Mouse (Mus musculus): ENCODE measurements around the gene Zbtb17. TPM values are rescaled to one million over a fixed set of nuclear protein-coding genes. Genes with fewer than 3 reads are reported as not detected.

Zbtb17 gene
- total RNA-seq, 2 experiments from 2014 or later = 16.2 to 16.7 TPM

DNA sequence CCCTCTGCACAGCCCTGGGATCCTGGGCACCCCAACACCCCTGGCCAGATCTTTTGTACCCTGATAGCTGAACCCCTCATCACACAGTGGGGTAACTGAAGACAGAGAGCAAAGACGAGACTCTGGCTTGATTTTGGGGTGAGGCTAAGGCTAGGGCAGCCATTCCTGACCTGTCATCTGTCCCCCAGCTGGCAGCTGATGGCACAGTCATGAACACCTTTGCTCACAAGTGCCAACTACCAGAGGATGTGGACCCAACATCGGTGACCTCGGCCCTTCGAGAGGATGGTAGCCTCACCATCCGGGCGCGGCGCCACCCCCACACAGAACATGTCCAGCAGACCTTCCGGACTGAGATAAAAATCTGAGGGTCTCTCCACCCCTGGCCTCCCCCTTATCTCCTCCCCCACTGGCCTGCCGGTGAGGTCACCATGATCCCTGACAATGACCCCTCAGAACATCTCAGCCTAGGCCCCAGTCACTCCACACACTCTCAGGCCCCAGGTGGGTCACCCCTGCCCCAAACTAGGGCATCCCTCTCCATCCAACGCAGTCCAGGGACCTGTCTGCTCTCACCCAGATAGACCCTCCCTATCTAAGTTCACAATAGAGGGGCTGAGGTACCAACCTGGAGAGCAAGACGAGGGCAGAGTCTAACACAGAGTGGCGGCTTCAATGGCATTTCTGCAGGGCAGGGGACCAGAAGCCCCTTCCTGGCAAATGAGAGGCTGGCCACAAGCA lies 20.6 kb upstream of the Zbtb17 start:
- intact Hi-C loops (cut with DNase I; ENCODE audit: low total_unique reads) = no loop called here

DNA sequence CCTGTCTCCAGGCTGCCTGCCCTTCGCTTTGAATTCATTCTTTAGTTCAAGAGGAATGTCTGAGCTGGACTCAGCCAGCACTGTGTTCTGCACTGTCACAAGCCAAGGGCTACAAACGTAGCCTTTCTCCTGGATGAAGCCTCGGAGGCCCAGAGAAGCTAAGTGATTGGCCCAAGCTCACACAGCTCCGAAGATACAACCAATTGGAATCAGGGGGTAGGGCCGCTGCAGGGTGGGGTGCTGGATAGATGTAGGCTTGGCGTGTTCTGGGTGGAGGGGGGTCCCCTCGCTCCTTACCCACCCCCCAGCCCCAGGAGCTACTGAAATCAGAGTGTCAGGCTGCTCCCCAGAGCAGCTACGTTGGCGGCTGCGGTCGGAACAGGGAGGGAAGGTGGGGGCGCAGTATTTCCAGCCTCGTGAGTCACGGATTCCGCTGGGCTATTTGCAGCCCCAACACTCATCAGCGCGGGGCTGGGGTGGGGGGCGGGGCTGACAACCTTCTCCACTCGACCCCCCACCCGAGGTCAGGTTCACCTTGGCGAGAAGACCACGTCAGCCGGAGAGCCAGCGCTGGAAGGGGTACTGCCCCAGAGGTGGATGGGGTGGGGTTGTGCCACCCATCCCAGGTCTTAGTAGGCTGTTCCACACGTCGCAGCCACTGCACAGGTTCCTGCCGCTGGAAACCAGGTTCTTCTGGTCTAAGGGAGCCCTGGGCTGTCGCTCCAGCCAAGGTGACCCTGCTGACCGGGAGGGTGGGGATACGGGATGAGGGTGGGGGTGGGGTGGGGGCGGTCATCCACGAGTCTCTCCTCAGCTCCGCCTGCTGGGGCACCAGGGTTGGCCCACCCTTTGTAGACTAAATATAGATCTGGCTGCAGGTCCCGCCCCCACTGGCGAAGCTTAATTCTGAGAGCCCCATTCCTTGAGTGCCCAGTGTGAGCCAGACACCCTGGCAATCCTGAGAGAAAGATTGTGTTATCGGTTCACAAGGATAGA lies 18.7 kb upstream of the Zbtb17 start:
- intact Hi-C loops (cut with DNase I; ENCODE audit: low total_unique reads) = no loop called here
- DNase-seq = peak; percentile 68

More for the DNA sequence above, 20.6 kb upstream of the Zbtb17 start:
- no peak for DNase-seq

DNA sequence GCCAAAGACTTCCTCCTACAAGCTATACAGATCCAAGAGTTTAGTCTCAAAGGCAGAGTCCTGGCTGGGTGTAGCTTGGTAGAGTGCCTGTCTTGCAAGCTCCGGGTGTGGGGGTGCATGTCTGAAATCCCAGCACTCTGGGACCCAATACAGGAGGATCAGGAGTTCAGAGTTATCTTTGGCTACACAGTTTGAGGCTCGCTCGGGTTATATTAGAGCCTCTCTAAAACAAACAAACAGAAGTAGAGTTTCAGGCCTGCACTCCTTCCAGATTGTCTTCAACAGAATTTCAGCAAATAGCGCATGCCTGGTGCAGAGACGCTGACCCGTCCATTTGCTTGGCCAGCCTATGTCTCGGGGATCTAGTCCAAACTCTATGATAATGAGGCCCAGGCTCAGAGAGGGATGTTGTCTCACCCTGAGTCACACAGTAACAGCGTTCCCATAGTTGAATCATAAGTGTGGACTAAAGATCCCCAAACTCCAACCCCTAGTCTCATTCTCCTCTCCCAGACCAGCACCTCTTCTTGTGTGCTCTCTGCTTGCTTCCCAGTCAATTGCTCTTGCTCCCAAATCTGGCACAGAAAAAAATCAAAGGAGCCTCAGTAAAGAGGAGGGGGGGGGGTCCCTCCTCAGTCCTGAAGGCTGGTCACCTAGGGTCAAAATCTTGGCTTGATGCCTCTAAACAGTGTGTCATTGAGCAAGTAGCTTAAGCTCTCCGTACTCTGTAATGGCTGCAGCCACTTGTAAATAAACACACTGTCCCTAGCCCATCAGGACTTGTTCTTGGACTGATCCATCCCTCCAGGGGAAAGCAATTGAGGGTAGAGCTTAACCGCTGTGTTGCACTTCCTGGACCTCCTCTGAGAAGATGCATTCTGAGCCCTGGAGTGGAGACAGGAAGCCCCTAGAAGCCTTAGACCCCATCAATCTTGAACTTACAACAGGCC lies 17.4 kb upstream of the Zbtb17 start:
- intact Hi-C loops (cut with DNase I; ENCODE audit: low total_unique reads) = no loop called here
- DNase-seq = no peak

GRCm38 (mm10) chr4:141427921-141428320 lies 16.5 kb upstream of the Zbtb17 start:
- no peak for DNase-seq
- intact Hi-C loops (cut with DNase I; ENCODE audit: low total_unique reads) = no loop called here

- no peak for DNase-seq
Measured at GRCm38 (mm10) chr4:141429381-141429780, 15.1 kb upstream of the Zbtb17 start.

GRCm38 (mm10) chr4:141429847-141430246 lies 14.6 kb upstream of the Zbtb17 start:
- intact Hi-C loops (cut with DNase I; ENCODE audit: low total_unique reads) = no loop called here
- peak; percentile 54 for DNase-seq

More at GRCm38 (mm10) chr4:141429381-141429780, 15.1 kb upstream of the Zbtb17 start:
- intact Hi-C loops (cut with DNase I; ENCODE audit: low total_unique reads) = no loop called here

DNA sequence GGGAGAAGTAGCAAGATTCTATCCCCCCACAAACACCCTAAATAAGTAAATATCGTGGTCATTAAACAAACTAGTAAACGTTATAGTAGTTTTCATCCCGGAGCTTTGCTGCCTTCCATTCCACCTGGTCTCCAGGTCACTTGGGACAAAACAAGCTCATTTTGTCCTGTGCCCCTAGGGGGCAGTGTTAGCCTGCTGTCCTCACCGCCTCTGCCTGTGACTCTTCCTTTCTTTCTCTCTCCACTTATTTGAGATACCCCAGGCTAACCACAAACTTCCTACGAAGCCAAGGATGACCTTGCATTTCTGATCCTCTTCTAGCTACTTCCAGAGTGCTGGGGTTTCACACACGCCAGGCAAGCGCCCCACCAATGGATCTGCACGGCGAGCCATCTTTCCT lies 13.5 kb upstream of the Zbtb17 start:
- peak; percentile 65 for DNase-seq
- intact Hi-C loops (cut with DNase I; ENCODE audit: low total_unique reads) = no loop called here

GRCm38 (mm10) chr4:141432666-141433065 lies 11.8 kb upstream of the Zbtb17 start:
- no peak for DNase-seq
- intact Hi-C loops (cut with DNase I; ENCODE audit: low total_unique reads) = no loop called here

DNA sequence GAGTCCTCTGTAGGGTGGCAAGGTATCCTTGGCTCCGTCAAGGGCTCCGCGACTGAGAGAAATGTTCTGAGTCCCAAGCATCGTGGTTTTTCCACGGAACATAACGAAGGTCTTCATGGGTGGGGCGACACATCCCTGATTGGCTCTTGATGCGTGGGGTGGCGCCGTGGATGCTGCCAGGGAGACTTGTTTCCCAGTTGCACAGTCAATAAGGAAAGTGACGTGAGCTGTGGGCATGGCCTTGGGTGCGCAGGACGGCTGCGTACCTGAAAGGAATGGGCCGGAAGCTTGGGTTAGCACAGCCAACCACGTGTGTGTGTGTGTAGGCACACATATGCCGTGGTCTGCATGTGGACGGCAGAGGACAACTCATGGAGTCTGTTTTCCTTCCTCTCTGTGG lies 11.3 kb upstream of the Zbtb17 start:
- intact Hi-C loops (cut with DNase I; ENCODE audit: low total_unique reads) = no loop called here
- DNase-seq = no peak

GRCm38 (mm10) chr4:141435974-141436373 lies 8.5 kb upstream of the Zbtb17 start, which contains the start of gene Srarp:
TSS of gene Srarp (minus strand) at chr4:141436105.
- DNase-seq = no peak
- intact Hi-C loops (cut with DNase I; ENCODE audit: low total_unique reads) = no loop called here

GRCm38 (mm10) chr4:141439083-141439803 lies 5.2 kb upstream of the Zbtb17 start:
- intact Hi-C loops (cut with DNase I; ENCODE audit: low total_unique reads) = no loop called here
- DNase-seq = no peak

DNA sequence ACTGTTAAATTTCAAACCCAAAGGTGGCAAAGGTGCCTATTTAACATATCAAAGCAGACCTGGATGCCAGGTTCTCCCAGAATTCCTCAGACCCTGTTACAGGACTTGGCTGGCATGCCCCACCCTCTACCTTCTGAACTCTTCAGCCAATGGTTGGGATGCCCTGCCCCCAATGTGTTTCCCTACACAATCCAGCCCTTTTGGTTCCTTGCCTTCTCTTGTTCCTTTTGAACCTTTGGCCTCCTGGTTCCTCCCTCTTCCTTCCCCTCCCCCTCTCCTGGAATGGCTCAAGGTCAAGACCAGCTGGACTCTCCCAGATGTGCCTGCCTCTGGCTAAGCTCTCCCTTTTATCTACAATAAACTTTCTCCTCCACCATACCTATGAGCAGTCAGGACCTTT lies 3.6 kb upstream of the Zbtb17 start:
- no peak for DNase-seq
- intact Hi-C loops (cut with DNase I; ENCODE audit: low total_unique reads) = no loop called here

DNA sequence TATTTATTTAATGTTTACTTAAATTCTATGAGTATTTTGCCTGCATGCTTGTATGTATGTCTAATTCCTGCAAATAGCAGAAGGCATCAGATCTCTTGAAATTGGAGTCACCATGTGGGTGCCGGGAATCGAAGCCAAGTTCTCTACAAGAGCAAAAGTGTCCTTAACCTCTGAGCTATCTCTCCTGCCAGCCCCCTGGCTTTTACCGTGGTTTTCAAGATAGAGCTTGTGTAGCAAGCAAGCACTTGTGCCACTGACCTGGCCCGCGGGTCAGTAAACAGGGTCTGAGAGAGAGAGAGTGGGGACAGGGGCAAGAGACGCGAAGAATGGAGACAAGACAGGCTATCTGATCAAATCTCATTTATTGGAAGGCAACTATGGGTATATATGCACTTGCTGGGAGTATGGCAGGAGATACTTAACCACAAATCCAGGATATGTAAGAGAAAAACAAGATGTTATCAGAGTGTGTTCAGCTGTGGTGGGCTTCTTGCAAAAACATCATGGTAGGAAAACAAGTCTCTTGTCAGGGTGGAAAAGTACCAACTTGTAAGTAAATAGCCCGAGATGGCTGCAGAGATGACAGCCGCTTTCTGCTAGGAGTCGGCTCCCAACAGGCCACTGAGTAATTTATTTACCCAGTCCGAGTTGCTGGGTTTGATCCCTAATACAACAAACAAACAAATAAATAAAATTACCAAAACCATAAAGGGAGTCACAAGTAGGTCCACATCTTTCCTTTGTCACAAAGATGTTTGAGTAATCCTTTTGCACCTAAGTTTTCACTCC lies 619 bp upstream of the Zbtb17 start:
- intact Hi-C loops (cut with DNase I; ENCODE audit: low total_unique reads) = no loop called here

GRCm38 (mm10) chr4:141445328-141445720 lies 870 bp downstream of the Zbtb17 start:
- DNase-seq = no peak

More for the DNA sequence above, 619 bp upstream of the Zbtb17 start:
- DNase-seq = no peak

DNA sequence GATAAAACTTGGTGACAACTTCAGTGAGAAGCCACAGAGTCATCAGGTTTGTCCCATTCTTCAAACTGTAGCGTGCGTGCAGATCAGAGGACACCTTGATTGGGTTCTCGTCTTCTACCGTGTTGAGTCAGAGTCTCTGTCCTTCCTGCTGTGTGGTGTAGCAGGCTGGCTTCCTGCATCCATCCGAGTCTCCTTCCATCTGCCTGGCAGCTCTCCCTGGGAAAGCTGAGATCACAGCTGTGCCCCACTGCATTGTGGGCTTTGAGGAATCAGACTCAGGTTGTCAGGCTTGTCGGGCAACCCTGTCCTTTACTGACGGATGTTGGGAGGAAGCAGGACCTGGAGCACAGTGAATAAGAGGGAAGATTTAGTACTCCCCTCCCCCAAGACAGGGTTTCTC lies 1.8 kb downstream of the Zbtb17 start:
- intact Hi-C loops (cut with DNase I; ENCODE audit: low total_unique reads) = no loop called here
- DNase-seq = no peak

More at GRCm38 (mm10) chr4:141445328-141445720, 870 bp downstream of the Zbtb17 start:
- intact Hi-C loops (cut with DNase I; ENCODE audit: low total_unique reads) = no loop called here

DNA sequence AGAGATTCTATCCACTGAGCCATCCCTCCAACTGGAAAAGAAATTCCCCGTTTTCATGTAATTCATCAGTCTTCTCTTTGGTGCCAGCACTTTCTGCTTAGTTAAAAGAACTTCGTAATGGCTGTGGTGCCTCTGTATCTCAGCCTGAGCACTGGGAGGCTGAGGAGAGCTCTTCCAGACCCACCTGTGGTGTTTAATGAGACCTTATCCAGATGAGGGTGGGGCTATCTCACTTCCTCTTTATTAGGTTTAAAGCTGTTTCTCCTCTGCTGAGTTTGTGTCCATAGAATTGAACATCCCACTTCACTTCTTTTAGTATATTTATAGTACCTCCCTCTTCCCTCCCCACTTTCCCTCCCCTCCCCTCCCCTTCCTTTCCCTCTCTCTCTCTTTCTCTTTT lies 6.8 kb downstream of the Zbtb17 start:
- DNase-seq = no peak
- intact Hi-C loops (cut with DNase I; ENCODE audit: low total_unique reads) = no loop called here

GRCm38 (mm10) chr4:141451916-141452450 lies 7.5 kb downstream of the Zbtb17 start:
- DNase-seq = no peak
- intact Hi-C loops (cut with DNase I; ENCODE audit: low total_unique reads) = no loop called here

All from gastrocnemius, postnatal 14 days (tissue).